Mouse (Mus musculus): ENCODE data around the gene Cetn4.

GRCm38 (mm10) chr3:37274661-37275060 is 37.8 kb downstream of the Cetn4 start:
- TF ChIP-seq FLI1 (IDR thresholded peaks at IDR 0.05; ENCODE audit: low read length): no peak
- no peak for TF ChIP-seq GATA1 (IDR thresholded peaks at IDR 0.05; ENCODE audit: borderline replicate concordance, low read length)
